Mouse (Mus musculus): ENCODE data around the gene 2310061I04Rik.
A peak's percentile ranks its signal among the peaks of the same experiment; 100 is the strongest.

Gene 2310061I04Rik

GRCm38 (mm10) chr17:35916297-35917142 is 19.3 kb upstream of the 2310061I04Rik start, which contains the start of the genes Mrps18b and Ppp1r10:
TSS of gene Mrps18b (minus strand) at chr17:35916389.
TSS of gene Ppp1r10 (plus strand) at chr17:35916434.
- peak; percentile 96 to 98 for DNase-seq (ENCODE audit: low spot score in 2 of 2)

- DNase-seq (ENCODE audit: low spot score in 2 of 2) = no peak
Observed at GRCm38 (mm10) chr17:35915538-35916296, 18.5 kb upstream of the 2310061I04Rik start.

GRCm38 (mm10) chr17:35914975-35915374 is 17.7 kb upstream of the 2310061I04Rik start:
- no peak for DNase-seq (ENCODE audit: low spot score in 2 of 2)

GRCm38 (mm10) chr17:35909919-35910369 is 12.7 kb upstream of the 2310061I04Rik start, which contains the start of gene Atat1:
TSS of gene Atat1 (minus strand) at chr17:35910075.
- peak; percentile 84 to 95 for DNase-seq (ENCODE audit: low spot score in 2 of 2)

- no peak for DNase-seq (ENCODE audit: low spot score in 2 of 2)
Observed at GRCm38 (mm10) chr17:35909186-35909918, 12.1 kb upstream of the 2310061I04Rik start.

- no peak for DNase-seq (ENCODE audit: low spot score in 2 of 2)
Observed at GRCm38 (mm10) chr17:35907609-35908008, 10.4 kb upstream of the 2310061I04Rik start.

- no peak for DNase-seq (ENCODE audit: low spot score in 2 of 2)
Observed at GRCm38 (mm10) chr17:35905587-35905986, 8.4 kb upstream of the 2310061I04Rik start.

- no peak for DNase-seq (ENCODE audit: low spot score in 2 of 2)
Observed at GRCm38 (mm10) chr17:35903992-35904355, 6.7 kb upstream of the 2310061I04Rik start.

- DNase-seq (ENCODE audit: low spot score in 2 of 2) = no peak
Observed at GRCm38 (mm10) chr17:35903343-35903991, 6.2 kb upstream of the 2310061I04Rik start.

GRCm38 (mm10) chr17:35900636-35901035 is 3.4 kb upstream of the 2310061I04Rik start:
- no peak for DNase-seq (ENCODE audit: low spot score in 2 of 2)

GRCm38 (mm10) chr17:35897644-35898573 is 678 bp upstream of the 2310061I04Rik start:
- no peak for DNase-seq (ENCODE audit: low spot score in 2 of 2)

- DNase-seq (ENCODE audit: low spot score in 2 of 2) = no peak
Observed at GRCm38 (mm10) chr17:35887725-35888124, 9.5 kb downstream of the 2310061I04Rik start.

GRCm38 (mm10) chr17:35883777-35884176 is 13.5 kb downstream of the 2310061I04Rik start:
- DNase-seq (ENCODE audit: low spot score in 2 of 2) = no peak

- no peak for DNase-seq (ENCODE audit: low spot score in 2 of 2)
Observed at GRCm38 (mm10) chr17:35882924-35883323, 14.3 kb downstream of the 2310061I04Rik start.

- DNase-seq (ENCODE audit: low spot score in 2 of 2) = peak; percentile 87 to 96
Observed at GRCm38 (mm10) chr17:35879245-35880057, 17.8 kb downstream of the 2310061I04Rik start, which contains the start of gene Dhx16. TSS of gene Dhx16 (plus strand) at chr17:35879819.

GRCm38 (mm10) chr17:35874721-35875120 is 22.5 kb downstream of the 2310061I04Rik start:
- no peak for DNase-seq (ENCODE audit: low spot score in 2 of 2)

GRCm38 (mm10) chr17:35873774-35874519 is 23.3 kb downstream of the 2310061I04Rik start:
- DNase-seq (ENCODE audit: low spot score in 2 of 2) = peak; percentile 89

Measured in cerebellum, postnatal 4 days (tissue).